Mouse (Mus musculus) frontal cortex, postnatal 25 days (tissue): Measurements from ENCODE around the gene Gpc3.
"Not testable (repeated sequence)": the region's sequence is repeated elsewhere in the genome, so short reads cannot be mapped to it uniquely, and the experiment has no call there.

Experiments
- DNase-seq, 2 experiments: peaks; one replicate each; pipeline ENCODE4 v3.0.0; 2022; ENCODE audit warnings: low spot score in 2 of 2

Gene Gpc3

DNA sequence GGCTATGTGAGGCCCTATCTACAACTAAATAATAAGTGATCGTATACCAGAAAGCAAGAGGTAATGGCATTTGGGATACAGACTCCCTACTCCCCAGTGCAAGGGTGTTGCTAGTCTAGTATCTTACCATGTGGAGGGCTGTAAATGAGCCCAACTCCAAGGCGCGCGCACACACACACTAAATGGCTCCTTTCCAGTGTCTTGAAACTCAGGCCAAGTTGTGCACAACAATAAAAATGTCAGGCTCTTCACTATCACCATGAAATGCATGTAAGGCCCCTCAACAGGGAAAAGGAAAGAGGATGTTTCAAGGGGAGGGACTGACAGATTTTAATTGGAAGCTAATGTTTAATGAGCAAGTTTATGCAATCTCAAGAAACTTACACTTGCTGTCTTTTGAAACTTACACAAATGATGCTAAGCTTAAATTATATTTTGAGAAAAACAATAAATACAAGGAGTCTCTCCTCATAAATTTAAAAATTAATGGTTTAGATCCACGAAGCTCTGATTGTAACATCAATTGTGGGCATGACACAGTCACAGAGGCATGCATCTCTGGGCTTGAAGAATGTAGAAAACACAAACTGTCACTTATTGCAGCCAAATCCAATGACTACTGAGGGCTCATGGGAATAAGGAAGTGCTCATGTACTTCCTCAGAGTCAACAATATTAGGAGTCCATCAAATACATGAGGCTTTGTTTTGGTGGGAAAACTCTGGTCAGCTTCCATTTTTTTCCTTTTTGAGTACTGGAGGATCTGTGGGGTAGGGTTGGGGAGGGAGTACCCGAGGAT is 332.4 kb downstream of the Gpc3 start:
- no peak for DNase-seq

DNA sequence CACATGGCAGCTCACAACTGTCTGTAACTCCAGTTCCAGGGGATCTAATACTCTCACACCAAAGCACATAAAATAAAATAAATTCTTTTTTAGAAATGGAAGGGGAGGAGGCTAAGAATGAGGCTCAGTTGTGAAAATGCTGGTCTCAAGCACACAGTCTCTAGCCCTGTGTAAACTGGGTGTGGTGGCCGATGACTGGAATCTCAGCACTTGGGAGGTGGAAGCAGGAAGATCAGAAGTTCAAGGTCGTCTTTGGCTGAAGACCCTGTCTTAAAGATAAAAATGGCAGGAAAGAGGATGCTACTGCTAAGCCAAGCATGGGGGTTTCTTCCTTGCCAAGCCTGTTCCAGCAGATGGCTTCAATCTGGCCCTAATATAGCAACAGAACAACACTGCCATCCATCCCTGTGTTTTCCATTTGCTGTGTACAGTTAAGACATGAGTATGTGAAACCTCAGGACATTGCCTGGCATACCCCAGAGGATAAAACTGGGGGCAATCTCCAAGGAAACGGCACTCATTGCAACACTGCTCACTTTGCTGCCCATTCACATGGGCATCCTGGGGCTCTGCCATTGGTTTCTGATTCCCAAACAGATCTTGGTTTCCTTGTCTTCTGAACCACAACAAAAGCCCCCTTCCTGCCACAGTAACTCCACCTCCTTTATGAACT is 334.9 kb downstream of the Gpc3 start:
- DNase-seq = no peak

DNA sequence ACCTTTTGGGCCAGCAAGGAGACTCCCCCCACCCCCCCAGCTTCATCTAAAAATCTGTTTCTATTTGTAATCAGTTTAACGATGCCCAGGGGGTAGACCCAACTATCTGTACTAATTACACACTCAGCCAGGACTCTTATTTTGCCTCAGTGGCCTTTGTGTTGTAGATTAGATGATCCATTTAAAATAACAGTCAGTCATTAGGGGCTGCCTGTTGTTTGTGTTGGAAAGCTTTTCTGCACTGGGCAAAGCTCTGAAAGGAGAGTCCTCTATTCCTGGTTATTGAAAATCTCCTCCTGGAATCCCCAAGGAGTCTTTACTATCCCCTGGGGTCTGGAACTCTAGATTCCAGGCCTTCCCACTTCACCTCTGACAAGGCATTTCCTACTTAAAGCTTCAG is 336.2 kb downstream of the Gpc3 start:
- no peak for DNase-seq

DNA sequence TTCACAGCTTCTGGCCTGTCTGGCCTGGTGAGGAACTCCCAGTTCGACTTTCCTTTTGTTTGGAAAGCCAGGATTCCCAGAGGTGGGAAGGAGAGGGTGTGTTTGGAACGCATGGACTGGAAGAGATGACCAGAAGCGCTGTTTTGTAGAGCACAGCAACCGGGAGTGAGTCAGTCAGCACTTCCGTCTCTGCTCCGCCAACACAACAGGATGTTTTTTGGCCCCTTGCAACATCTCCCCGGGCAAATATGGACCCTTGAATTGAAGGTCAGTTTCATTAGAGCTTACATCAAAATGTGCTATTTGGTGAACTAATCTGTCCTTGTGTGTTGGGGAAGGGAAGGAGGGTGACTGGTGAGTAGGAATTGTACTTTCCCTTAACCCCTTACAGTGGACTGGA is 340.7 kb downstream of the Gpc3 start:
- no peak for DNase-seq

DNA sequence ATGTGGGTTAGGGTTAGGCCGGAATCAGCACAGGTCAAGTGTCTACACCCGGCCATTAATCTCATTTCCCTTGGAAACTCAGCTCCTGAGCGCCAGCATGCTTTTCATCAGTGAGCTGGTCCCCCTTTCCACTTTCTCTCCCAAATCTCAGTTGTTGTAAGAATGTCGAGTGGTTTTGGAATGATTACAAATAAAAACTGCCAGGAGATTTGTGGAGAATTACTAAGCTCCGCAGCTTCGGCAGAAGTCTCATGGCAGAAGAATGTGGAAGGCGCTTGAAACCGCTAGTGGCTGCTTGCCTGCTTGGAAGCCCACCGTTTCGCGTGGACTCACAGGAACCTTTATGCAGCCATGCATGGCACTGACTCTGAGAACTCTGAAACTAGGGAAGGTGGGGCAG is 351.8 kb downstream of the Gpc3 start:
- no peak for DNase-seq

DNA sequence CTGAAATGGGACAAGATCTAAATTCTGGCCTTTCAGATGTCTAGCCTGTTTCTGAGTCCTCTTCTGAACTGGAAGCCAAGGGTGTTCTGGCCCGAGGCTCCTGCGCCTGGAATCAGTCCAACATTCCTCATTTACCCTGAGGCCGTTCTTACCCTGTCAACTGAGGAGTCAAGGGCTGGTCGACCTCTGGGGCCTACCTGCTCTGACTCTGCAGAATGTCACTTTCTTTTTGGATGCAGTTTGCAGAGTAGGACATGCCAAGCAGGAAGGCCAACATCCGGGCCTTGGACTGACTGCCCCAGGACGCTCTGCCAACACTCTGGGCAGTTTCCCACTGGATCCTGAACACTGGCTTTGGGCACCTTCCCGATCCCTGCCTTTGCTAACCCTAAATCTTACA is 352.2 kb downstream of the Gpc3 start:
- no peak for DNase-seq

DNA sequence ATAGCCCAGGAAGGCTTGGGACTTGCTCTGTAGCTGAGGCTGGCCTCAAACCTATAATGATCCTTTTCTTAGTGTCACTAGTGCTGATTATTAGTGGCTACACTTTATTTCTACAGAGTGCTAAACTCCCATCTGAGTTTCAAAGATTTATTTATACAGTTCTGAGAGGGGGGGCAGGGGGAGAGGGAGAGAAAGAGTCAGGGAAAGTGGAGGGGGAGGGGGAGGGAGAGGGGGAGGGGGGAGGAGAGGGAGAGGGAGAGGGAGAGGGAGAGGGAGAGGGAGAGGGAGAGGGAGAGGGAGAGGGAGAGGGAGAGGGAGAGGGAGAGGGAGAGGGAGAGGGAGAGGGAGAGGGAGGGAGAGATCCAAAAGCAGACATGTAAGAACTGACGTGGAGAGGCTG is 354.0 kb downstream of the Gpc3 start:
- DNase-seq = not testable (repeated sequence)

DNA sequence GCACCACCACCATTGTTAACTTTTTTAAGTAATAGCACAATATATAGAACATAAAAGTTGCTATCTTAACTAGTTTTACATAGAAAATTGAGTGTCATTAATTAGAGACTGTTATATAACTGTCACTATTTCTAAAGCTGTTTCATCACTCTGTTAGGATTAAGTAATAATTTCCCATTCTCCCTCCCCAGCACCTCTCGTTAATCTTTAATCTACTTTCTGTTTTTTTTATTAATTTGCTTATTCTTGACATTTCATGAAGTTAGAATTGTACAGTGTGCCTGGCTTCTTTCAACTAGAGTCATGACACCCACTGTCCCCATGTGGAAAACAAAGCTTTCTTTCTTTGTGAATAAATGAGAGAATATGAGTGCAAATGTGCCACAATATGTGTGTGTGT is 359.2 kb downstream of the Gpc3 start:
- no peak for DNase-seq

DNA sequence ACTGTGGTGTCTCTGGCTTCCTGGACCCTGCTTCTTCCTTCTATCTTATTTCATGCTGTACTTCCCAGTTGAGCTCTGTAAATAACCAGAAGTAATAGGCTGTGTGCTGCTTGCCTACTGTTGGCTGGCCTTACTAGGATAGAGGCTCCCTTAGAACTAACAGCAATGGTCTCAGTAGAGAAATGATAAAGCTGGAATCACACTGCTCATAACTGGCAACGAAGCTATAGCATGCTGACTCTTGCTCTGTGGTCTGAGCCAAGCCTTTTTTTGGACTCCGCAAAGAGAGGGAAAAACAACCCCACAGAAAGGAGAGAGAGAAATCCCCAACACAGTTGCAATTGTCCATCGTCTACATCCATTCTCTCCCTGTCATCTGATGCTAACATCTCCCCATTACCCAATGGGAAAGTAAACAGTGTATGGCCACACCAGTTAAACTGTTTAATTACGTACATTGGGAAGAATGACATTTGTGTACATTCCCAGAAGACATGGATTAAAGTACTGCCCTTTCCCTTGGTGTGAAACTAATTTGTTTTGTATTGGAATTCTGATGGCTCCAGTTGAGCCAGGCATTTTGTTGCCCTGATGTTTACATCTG is 368.0 kb downstream of the Gpc3 start:
- no peak for DNase-seq

DNA sequence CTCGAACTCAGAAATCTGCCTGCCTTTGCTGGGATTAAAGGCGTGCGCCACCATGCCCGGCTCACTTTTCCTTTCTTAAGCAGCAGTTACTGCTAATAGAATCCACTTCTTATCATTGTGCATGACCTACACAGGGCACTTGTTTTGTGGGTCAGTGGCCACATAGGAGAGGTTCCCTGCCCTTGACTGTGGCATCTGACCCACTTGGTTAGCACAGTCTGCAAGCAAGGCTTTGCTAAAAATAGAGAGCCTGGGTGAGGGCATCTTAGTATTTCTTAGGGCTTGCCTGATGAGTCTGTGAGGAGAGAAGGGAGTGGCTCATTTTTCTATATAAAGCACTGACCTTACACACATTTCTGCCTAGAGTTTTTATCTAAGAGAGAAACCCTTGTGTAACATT is 376.3 kb downstream of the Gpc3 start:
- no peak for DNase-seq

DNA sequence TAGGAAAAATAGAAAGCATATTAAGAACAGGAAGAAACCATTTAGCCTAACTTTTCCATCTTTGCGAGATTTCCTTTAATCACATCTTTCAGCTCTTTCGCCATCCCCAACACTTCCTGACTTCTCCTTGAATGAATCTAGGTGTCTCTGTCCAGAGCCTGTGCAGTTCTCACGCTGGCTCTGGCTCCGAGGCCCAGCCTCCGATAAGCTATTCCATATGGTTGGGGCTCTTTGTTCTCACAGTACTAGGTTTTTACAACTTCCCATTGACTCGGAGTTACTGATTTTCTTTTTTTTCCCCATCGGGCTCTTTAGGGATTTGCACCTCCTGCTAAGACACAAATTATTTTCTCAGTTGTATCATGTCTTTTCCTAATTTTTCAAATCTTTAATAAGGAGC is 381.8 kb downstream of the Gpc3 start:
- no peak for DNase-seq

DNA sequence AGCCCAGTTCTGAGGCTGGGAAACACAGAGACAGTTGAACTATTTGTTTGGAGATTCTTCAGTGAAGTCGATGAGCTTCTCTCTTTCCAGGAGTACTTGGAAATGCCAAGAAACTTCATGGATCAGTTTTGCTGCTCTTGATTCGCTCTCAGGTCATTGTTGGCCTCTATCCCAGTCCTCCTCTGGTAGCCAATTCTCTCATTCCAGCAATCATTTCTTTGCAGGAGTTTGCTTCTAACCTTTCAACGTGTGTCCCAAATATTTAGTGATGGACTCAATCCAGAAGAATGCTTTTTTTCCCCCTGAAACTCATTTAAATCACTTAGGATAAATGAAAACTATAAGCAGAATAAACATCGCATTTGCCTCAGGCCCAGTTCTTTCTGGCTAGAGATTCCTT is 383.0 kb downstream of the Gpc3 start:
- no peak for DNase-seq
